Mouse (Mus musculus) adrenal gland, postnatal 0 days (tissue): ENCODE measurements around the gene Rtkn2. TPM values are rescaled to one million over a fixed set of nuclear protein-coding genes. Genes with fewer than 3 reads are reported as not detected.

Experiments used
- polyA plus RNA-seq: library from polyadenylated mRNA; unstranded; fragments of >200 nt; fragmentation: Nextera tagmentation; extraction: Ambion mirVana; gene quantifications from 2 replicates; pipeline ENCODE4 v1.2.1, GENCODE M21; 2015

The Rtkn2 gene
- 2.0 TPM in 2 replicates for polyA plus RNA-seq

DNA sequence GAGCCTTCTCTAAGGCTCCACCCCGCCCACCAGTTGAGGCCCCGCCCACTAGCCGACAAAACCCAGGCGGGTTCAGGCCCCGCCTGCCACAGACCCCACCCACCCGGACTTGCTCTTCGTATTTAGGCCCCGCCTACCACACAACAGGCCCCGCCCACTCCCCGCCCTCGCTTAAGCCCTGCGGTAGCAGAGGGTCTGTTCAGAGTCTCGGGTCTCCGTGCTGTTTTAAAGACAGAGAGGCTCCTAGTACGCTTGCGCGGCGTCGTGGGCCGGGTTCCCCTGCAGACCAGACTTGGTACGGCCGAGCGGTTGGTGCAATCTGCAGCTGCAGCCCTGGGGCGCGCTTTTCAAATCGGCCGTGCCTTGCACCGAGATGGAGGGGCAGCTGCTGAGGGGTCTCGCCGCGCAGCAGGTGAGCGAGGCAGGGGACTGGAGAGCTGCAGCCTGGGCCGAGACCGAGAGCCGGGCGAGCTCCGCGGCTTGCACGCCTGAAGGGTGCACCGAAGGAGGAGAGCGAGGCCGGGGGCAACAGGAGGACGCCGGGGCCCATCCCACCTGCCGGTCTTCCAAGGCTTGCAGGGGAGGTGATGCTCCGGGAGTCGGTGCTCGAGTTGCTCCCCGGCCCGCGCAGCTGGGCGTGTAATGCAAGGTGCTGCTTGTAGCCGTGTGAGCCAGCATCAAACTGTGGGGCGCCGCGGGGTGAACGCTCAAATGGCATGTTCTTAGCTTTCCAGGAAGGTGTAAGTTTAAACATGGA, at the start of gene Rtkn2:
Gene Rtkn2 (plus strand): TSS at position 170 of the 757 bp plus-strand sequence.

Other genes with a start within 250 kb of the Rtkn2 start
- 1.2 and 3.4 TPM in 2 replicates for gene Zfp365, start 66.9 kb upstream of the Rtkn2 start, polyA plus RNA-seq